In the genomic region with DNA sequence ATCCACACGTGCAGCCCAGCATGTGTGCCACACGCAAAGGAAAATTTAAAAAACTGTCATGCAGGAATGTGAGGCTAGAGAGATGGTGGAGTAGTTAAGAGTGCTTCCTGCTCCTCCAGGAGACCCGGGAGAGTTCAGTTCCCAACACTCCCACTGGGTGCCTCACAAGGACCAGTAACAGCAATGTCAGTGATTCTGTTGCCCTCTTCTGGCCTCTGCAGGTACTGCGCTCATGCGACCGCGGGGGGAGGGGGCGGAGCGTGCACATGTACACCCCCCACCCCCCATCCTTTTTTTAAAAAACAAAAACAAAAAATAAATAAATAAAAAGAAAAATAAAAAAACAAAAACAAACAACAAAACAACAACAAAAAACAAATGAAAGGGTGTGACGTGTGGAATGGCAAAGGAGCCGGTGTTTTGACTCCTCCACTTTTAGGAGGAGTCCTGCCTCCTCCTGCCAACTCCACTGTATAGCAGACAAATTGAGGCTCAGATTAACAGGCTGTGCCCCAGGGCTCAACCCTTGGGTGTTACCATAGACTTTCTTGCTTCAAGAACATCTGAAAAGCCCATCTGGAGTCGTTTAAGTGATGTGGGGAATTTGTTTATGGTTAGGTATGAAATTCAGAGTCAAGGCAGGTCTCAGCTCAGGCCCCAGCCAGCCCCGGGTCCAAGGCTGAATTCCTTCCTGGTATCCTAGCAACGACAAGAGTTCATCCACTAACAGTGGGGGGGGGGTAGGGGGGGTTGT, we compare ENCODE assay signal across 9 mouse cellular contexts. TPM values are rescaled to one million over a fixed set of nuclear protein-coding genes. Genes with fewer than 3 reads are reported as not detected.
DNase-seq lines count a peak whose midpoint lies in the region; ATAC-seq and TF ChIP-seq lines count a peak whose summit lies in the region.
"Had no signal": no experiment of that assay in that cellular context is flagged by ENCODE, and none has a peak within 500 bp of the region (broad histone marks: within the 10 kb centered on the region; RNA-seq: fewer than 3 reads in every experiment).

No protein-coding gene starts in this region.

- DNase-seq in midbrain, embryonic 10.5 days (ENCODE audit: low spot score), result peak; percentile 75
- DNase-seq in brain, embryonic 18.5 days (ENCODE audit: low read depth, low spot score), result peak; percentile 6
- peak; percentile 85 for DNase-seq in forelimb bud, embryonic 11.5 days (ENCODE audit: low read depth, low spot score)
- DNase-seq in kidney, adult 8-10 months, result peak; percentile 42 to 75
- DNase-seq in liver, adult 2 months (ENCODE audit: extremely low read depth, low read depth, low spot score), result peak; percentile 40
- DNase-seq in retina, adult 2 months (ENCODE audit: low read depth, low spot score), result peak; percentile 32
- DNase-seq in thymus, postnatal 4 days, result peak; percentile 87

- ATAC-seq in midbrain, embryonic 15.5 days (replicated peaks), result no peak

- H3K36me3 ChIP-seq in midbrain, embryonic 10.5 days, result no peaks in the 10 kb centered on the region
- H3K36me3 ChIP-seq in midbrain, embryonic 15.5 days (replicated peaks), result no peaks in the 10 kb centered on the region
- no peaks in the 10 kb centered on the region for H3K36me3 ChIP-seq in liver, adult 2 months (ENCODE audit: control insufficient read depth, insufficient read depth, low read length)

- no peak overlapping the region for H3K4me2 ChIP-seq in midbrain, embryonic 15.5 days

- H3K4me1 ChIP-seq in midbrain, embryonic 10.5 days, result peaks cover 31% of the 10 kb centered on the region
- peaks cover 3% of the 10 kb centered on the region; the same call in 1 of the 2 replicates for H3K4me1 ChIP-seq in midbrain, embryonic 15.5 days
- H3K4me1 ChIP-seq in liver, adult 2 months (ENCODE audit: control insufficient read depth, insufficient read depth, low read length), result no peaks in the 10 kb centered on the region

- TF ChIP-seq POLR2A in liver, adult 2 months (IDR thresholded peaks at IDR 0.05; ENCODE audit: extremely low read depth, insufficient read depth, low read length), result no peak

- H3K9me3 ChIP-seq in midbrain, embryonic 10.5 days (replicated peaks), result no peaks in the 10 kb centered on the region
- H3K9me3 ChIP-seq in midbrain, embryonic 15.5 days, result no peaks in the 10 kb centered on the region

- no peak overlapping the region for H3K9ac ChIP-seq in midbrain, embryonic 15.5 days
- no peak overlapping the region for H3K9ac ChIP-seq in liver, adult 2 months (ENCODE audit: low read depth, low read length)

- no peaks in the 10 kb centered on the region for H3K27me3 ChIP-seq in midbrain, embryonic 10.5 days (ENCODE audit: low read depth, poor library complexity, severe bottlenecking)
- H3K27me3 ChIP-seq in midbrain, embryonic 15.5 days (replicated peaks), result no peaks in the 10 kb centered on the region
- H3K27me3 ChIP-seq in liver, adult 2 months (ENCODE audit: control insufficient read depth, insufficient read depth, low read length), result no peaks in the 10 kb centered on the region

- 0 out of 2 replicates have a peak overlapping the region, but pooled peaks have one; percentile 11 for H3K4me3 ChIP-seq in midbrain, embryonic 10.5 days
- no peak overlapping the region for H3K4me3 ChIP-seq in midbrain, embryonic 15.5 days
- H3K4me3 ChIP-seq in liver, adult 2 months (ENCODE audit: insufficient read depth, low read depth, low read length), result no peak overlapping the region

- H3K79me2 ChIP-seq in liver, adult 2 months (ENCODE audit: control insufficient read depth, insufficient read depth, low read length), result no peaks in the 10 kb centered on the region

- peak; percentile 98 for TF ChIP-seq CTCF in liver, adult 2 months (IDR thresholded peaks at IDR 0.05; ENCODE audit: low read depth, low read length)

- H3K27ac ChIP-seq in midbrain, embryonic 10.5 days (replicated peaks), result no peak overlapping the region
- H3K27ac ChIP-seq in midbrain, embryonic 15.5 days, result no peak overlapping the region
- H3K27ac ChIP-seq in liver, adult 2 months (replicated peaks; ENCODE audit: insufficient read depth, low read depth, low read length), result no peak overlapping the region

- WGBS in midbrain, embryonic 10.5 days, result 8% methylated on average over 14 of the region's 14 CpGs
- 7% methylated on average over 14 of the region's 14 CpGs for WGBS in midbrain, embryonic 15.5 days
- WGBS in liver, adult 2 months, result 15% methylated on average over 14 of the region's 14 CpGs

RNA-seq across cellular contexts. Expression of gene Clpsl2, which starts 4.0 kb away (rescaled TPM):
- not detected in 2 replicates for polyA plus RNA-seq in midbrain, embryonic 10.5 days (2016; fragmentation: Nextera tagmentation; extraction: Ambion mirVana)
- not detected in 2 replicates for polyA plus RNA-seq in midbrain, embryonic 15.5 days (2015; fragmentation: Nextera tagmentation; extraction: Ambion mirVana)
- not detected in 2 replicates for total RNA-seq in liver, adult 2 months (2014; rRNA removed)
- not detected in 2 replicates for polyA plus RNA-seq in liver, adult 2 months (2012; rRNA removed)
- polyA plus RNA-seq: heart, embryonic 14.5 days had no signal

RNA-seq across cellular contexts. Expression of gene Clps, which starts 7.3 kb away (rescaled TPM):
- polyA plus RNA-seq in midbrain, embryonic 10.5 days (2016; fragmentation: Nextera tagmentation; extraction: Ambion mirVana), result not detected in 2 replicates
- 0.36 TPM in 1 of 2 replicates, not detected in the other for polyA plus RNA-seq in midbrain, embryonic 15.5 days (2015; fragmentation: Nextera tagmentation; extraction: Ambion mirVana)
- total RNA-seq in liver, adult 2 months (2014; rRNA removed), result 9.5 and 70.1 TPM in 2 replicates
- 1.4 and 2.1 TPM in 2 replicates for polyA plus RNA-seq in liver, adult 2 months (2012; rRNA removed)
- polyA plus RNA-seq: heart, embryonic 14.5 days had no signal

RNA-seq across cellular contexts. Expression of gene Lhfpl5, which starts 22.2 kb away (rescaled TPM):
- polyA plus RNA-seq in midbrain, embryonic 10.5 days (2016; fragmentation: Nextera tagmentation; extraction: Ambion mirVana), result 1.2 and 1.5 TPM in 2 replicates
- 11.3 and 11.4 TPM in 2 replicates for polyA plus RNA-seq in midbrain, embryonic 15.5 days (2015; fragmentation: Nextera tagmentation; extraction: Ambion mirVana)
- total RNA-seq in liver, adult 2 months (2014; rRNA removed), result not detected in 2 replicates
- polyA plus RNA-seq in liver, adult 2 months (2012; rRNA removed), result not detected in 2 replicates

RNA-seq across cellular contexts. Expression of gene Armc12, which starts 22.6 kb away (rescaled TPM):
- not detected in 2 replicates for polyA plus RNA-seq in midbrain, embryonic 10.5 days (2016; fragmentation: Nextera tagmentation; extraction: Ambion mirVana)
- not detected in 2 replicates for polyA plus RNA-seq in midbrain, embryonic 15.5 days (2015; fragmentation: Nextera tagmentation; extraction: Ambion mirVana)
- not detected in 2 replicates for total RNA-seq in liver, adult 2 months (2014; rRNA removed)
- not detected in 2 replicates for polyA plus RNA-seq in liver, adult 2 months (2012; rRNA removed)
- polyA plus RNA-seq: heart, embryonic 14.5 days had no signal

RNA-seq across cellular contexts. Expression of gene Fkbp5, which starts 35.9 kb away (rescaled TPM):
- 28.9 and 31.9 TPM in 2 replicates for polyA plus RNA-seq in midbrain, embryonic 10.5 days (2016; fragmentation: Nextera tagmentation; extraction: Ambion mirVana)
- polyA plus RNA-seq in midbrain, embryonic 15.5 days (2015; fragmentation: Nextera tagmentation; extraction: Ambion mirVana), result 37.3 and 39.8 TPM in 2 replicates
- 25.6 and 30.3 TPM in 2 replicates for total RNA-seq in liver, adult 2 months (2014; rRNA removed)
- polyA plus RNA-seq in liver, adult 2 months (2012; rRNA removed), result 17.7 and 29.8 TPM in 2 replicates

Comparison
In these comparisons a context has a peak if more than half of its experiments do, and no peak if none do; other contexts are left out.
1. DNase-seq: peak in every context shown above with its lines; median percentile 87 in thymus, postnatal 4 days; 85 in forelimb bud, embryonic 11.5 days; 75 in midbrain, embryonic 10.5 days; 58 in kidney, adult 8-10 months; 40 in liver, adult 2 months; 32 in retina, adult 2 months; 6 in brain, embryonic 18.5 days.